Mouse (Mus musculus): ENCODE results near the gene AI661453. TPM values are rescaled to one million over a fixed set of nuclear protein-coding genes. Genes with fewer than 3 reads are reported as not detected.
A peak's percentile ranks its signal among the peaks of the same experiment; 100 is the strongest.

AI661453 gene
- polyA plus RNA-seq, 1 experiment from 2014 or later, result 2.8 TPM

DNA sequence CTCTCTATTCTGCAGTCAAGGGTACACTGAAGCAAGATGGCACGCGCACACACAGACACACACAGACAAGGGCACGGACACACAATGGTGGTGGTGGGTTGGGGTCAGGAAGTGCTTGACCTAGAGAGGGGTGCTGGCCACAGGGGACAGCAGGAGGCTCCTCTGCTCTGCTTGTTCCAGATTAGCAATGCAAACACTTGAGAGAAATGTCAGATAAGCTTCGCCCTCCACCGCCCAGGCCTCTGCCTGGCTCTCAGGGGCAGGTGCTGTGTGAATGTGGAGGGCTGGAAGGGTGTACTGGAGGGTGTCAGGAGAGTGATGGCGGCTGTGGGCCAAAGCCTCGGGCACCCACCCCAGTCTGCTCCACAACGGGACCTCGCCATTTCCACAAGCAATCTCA, 9.6 kb downstream of the AI661453 start:
- no peaks in the 10 kb centered on the region for H3K9me3 ChIP-seq (ENCODE audit: low read length)
- H3K4me2 ChIP-seq (replicated peaks; ENCODE audit: low read depth, low read length), result no peak overlapping the region
- H3K4me3 ChIP-seq (ENCODE audit: low read depth, low read length), result no peak overlapping the region
- no peaks in the 10 kb centered on the region for H3K27me3 ChIP-seq (replicated peaks; ENCODE audit: insufficient read depth, low read length)
- 46% methylated on average over 9 of the region's 9 CpGs for WGBS
- DNase-seq (ENCODE audit: low spot score) (peak; percentile 36), ATAC-seq (peak; percentile 40)
- no peak overlapping the region for H3K27ac ChIP-seq (ENCODE audit: low read length)
- H3K36me3 ChIP-seq (ENCODE audit: insufficient read depth, low read length), result no peaks in the 10 kb centered on the region
- TF ChIP-seq CTCF (IDR thresholded peaks at IDR 0.05) (no peak), EP300 (IDR thresholded peaks at IDR 0.05) (no peak)
- no peak overlapping the region for H3K9ac ChIP-seq (replicated peaks; ENCODE audit: low read depth)
- peaks cover 7% of the 10 kb centered on the region; the same call in 1 of the 2 replicates for H3K4me1 ChIP-seq (ENCODE audit: insufficient read depth, low read depth, low read length)

DNA sequence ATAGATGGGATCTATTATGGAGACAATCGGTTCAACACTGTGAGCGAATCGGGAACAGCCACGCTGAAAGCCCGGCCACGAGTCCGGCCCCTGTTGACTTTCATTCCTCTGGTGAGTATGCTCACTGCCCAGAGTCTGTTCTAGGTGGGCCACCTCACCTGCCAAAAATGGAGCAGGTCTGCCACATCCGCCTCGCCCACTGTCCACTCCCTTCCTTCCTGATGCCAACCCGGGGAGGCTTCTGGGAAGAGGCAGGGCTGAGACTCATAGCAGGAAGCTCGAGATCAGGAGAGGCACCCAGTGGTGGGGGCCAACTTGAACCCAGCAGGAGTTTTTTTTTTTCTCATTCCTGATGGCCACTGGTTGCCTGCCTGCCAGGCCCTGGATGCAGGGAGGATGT, 10.1 kb downstream of the AI661453 start:
- Histone ChIP-seq H3K9ac (replicated peaks; ENCODE audit: low read depth) (no peak overlapping the region), H3K4me3 (ENCODE audit: low read depth, low read length) (no peak overlapping the region), H3K36me3 (ENCODE audit: insufficient read depth, low read length) (no peaks in the 10 kb centered on the region), H3K9me3 (ENCODE audit: low read length) (no peaks in the 10 kb centered on the region), H3K4me2 (replicated peaks; ENCODE audit: low read depth, low read length) (no peak overlapping the region), H3K4me1 (ENCODE audit: insufficient read depth, low read depth, low read length) (peaks cover 7% of the 10 kb centered on the region; the same call in 1 of the 2 replicates), H3K27ac (ENCODE audit: low read length) (no peak overlapping the region), H3K27me3 (replicated peaks; ENCODE audit: insufficient read depth, low read length) (no peaks in the 10 kb centered on the region)
- TF ChIP-seq EP300 (IDR thresholded peaks at IDR 0.05) (no peak), CTCF (IDR thresholded peaks at IDR 0.05) (no peak)
- DNase-seq (ENCODE audit: low spot score) (peak; percentile 56), ATAC-seq (no peak)
- WGBS, result 63% methylated on average over 11 of the region's 11 CpGs

DNA sequence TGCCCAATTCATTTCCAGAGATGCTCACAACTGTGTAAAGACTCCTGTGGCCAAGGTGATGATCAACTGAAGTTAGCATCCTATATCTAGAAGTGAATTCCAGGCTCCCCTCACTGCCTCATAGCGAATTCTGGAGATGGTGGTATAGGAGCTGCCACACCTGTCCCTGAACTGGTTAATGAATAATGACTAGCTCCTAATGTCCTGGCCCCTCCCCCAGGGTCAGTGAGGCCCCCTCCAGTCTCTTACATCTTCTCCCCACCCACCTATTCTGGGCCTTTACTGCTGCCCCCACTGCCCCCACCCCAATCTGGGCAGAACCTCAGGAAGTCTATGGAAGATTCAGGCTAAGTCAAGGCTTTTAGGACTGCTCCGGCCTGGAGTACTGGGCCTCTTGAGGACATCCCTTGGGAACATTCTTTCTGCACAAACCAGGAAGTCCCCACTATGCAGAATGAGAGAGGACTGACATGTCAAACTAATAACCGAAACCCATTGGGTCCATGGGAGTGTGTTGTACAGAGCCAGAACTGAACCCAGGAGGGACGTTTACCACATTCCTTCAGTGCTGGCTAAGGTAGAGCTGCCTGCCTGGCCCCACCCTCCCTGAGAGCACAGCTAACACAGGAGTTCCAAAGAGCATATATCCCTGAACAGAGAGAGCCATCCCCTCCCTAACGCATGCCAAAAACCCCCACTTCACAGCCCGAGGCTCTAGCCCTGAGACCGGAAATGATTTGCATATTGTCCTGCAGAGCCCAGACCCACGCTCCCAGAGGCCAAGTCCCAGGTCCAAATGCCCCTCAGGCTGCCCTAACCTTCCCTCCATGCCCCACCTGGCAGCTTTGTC, 12.3 kb downstream of the AI661453 start:
- H3K36me3 ChIP-seq (ENCODE audit: insufficient read depth, low read length), result no peaks in the 10 kb centered on the region
- no peak overlapping the region for H3K4me2 ChIP-seq (replicated peaks; ENCODE audit: low read depth, low read length)
- H3K9me3 ChIP-seq (ENCODE audit: low read length), result no peaks in the 10 kb centered on the region
- peak; percentile 62 for DNase-seq (ENCODE audit: low spot score)
- H3K27ac ChIP-seq (ENCODE audit: low read length), result peak overlapping the region; percentile 47; the same call in 1 of the 2 replicates
- no peak overlapping the region for H3K4me3 ChIP-seq (ENCODE audit: low read depth, low read length)
- H3K27me3 ChIP-seq (replicated peaks; ENCODE audit: insufficient read depth, low read length), result no peaks in the 10 kb centered on the region
- H3K4me1 ChIP-seq (ENCODE audit: insufficient read depth, low read depth, low read length), result peaks cover 7% of the 10 kb centered on the region; the same call in 1 of the 2 replicates
- peak; percentile 40 for ATAC-seq
- no peak overlapping the region for H3K9ac ChIP-seq (replicated peaks; ENCODE audit: low read depth)
- no peak for TF ChIP-seq EP300 (IDR thresholded peaks at IDR 0.05)
- no peak for TF ChIP-seq CTCF (IDR thresholded peaks at IDR 0.05)
- WGBS, result 26% methylated on average over 8 of the region's 8 CpGs

- Histone ChIP-seq H3K9ac (replicated peaks; ENCODE audit: low read depth) (no peak overlapping the region), H3K27ac (ENCODE audit: low read length) (peak overlapping the region; percentile 47; the same call in 1 of the 2 replicates), H3K4me1 (ENCODE audit: insufficient read depth, low read depth, low read length) (peaks cover 7% of the 10 kb centered on the region; the same call in 1 of the 2 replicates), H3K9me3 (ENCODE audit: low read length) (no peaks in the 10 kb centered on the region), H3K4me2 (replicated peaks; ENCODE audit: low read depth, low read length) (no peak overlapping the region), H3K4me3 (ENCODE audit: low read depth, low read length) (no peak overlapping the region), H3K36me3 (ENCODE audit: insufficient read depth, low read length) (no peaks in the 10 kb centered on the region), H3K27me3 (replicated peaks; ENCODE audit: insufficient read depth, low read length) (no peaks in the 10 kb centered on the region)
- ATAC-seq (no peak), DNase-seq (ENCODE audit: low spot score) (no peak)
- WGBS, result 57% methylated on average over 5 of the region's 5 CpGs
- TF ChIP-seq CTCF (IDR thresholded peaks at IDR 0.05), result no peak
Observed at GRCm38 (mm10) chr17:47449432-47449831, 13.0 kb downstream of the AI661453 start.

GRCm38 (mm10) chr17:47450239-47450638, 13.8 kb downstream of the AI661453 start:
- Histone ChIP-seq H3K27me3 (replicated peaks; ENCODE audit: insufficient read depth, low read length) (no peaks in the 10 kb centered on the region), H3K4me1 (ENCODE audit: insufficient read depth, low read depth, low read length) (peaks cover 13% of the 10 kb centered on the region; the same call in 1 of the 2 replicates), H3K27ac (ENCODE audit: low read length) (no peak overlapping the region; the same call in 1 of the 2 replicates), H3K4me2 (replicated peaks; ENCODE audit: low read depth, low read length) (no peak overlapping the region), H3K4me3 (ENCODE audit: low read depth, low read length) (no peak overlapping the region), H3K9me3 (ENCODE audit: low read length) (no peaks in the 10 kb centered on the region), H3K9ac (replicated peaks; ENCODE audit: low read depth) (no peak overlapping the region), H3K36me3 (ENCODE audit: insufficient read depth, low read length) (no peaks in the 10 kb centered on the region)
- ATAC-seq, result peak; percentile 27
- WGBS, result 40% methylated on average over 7 of the region's 7 CpGs
- no peak for DNase-seq (ENCODE audit: low spot score)
- TF ChIP-seq EP300 (IDR thresholded peaks at IDR 0.05) (no peak), CTCF (IDR thresholded peaks at IDR 0.05) (0 out of 2 replicates have a peak, but pooled peaks have one; percentile 11)

DNA sequence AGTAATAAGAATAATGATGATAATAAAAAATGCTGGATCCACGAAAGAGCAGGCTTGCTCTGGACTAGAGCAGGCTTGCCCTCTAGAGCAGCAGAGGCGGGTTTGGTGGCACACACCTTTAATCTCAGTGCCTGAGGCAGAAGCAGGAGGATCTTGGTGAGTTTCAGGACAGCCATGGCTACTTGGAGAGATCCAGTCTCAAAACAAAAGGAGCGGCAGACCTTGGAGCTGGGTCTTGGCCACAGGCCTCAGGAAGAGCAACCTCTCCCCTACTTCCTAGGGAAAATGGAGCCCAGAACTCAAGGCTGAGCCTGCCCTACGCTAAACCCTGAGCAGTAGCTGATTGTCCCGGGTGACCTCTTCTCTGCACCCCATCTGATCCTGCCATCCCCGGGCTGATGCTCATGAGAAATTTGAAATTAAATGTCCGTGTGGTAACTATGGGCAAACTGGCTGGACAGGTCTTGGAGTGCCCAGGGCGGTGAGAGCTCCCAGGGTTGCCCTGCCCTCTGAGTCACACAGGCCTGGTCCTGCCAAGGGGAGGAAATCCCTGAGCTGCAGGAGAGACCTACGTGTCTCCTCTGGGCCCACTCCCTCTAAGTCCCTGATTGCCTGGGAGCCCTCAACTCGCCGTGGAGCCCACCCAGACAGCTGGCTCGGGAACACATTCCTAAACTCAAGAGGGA, 14.6 kb downstream of the AI661453 start:
- H3K4me3 ChIP-seq (ENCODE audit: low read depth, low read length), result no peak overlapping the region
- no peaks in the 10 kb centered on the region for H3K9me3 ChIP-seq (ENCODE audit: low read length)
- H3K27ac ChIP-seq (ENCODE audit: low read length), result peak overlapping the region; percentile 76
- H3K36me3 ChIP-seq (ENCODE audit: insufficient read depth, low read length), result no peaks in the 10 kb centered on the region
- H3K27me3 ChIP-seq (replicated peaks; ENCODE audit: insufficient read depth, low read length), result no peaks in the 10 kb centered on the region
- H3K9ac ChIP-seq (replicated peaks; ENCODE audit: low read depth), result no peak overlapping the region
- ATAC-seq (peak; percentile 92), DNase-seq (ENCODE audit: low spot score) (peak; percentile 90)
- WGBS, result 50% methylated on average over 12 of the region's 12 CpGs
- no peak overlapping the region for H3K4me2 ChIP-seq (replicated peaks; ENCODE audit: low read depth, low read length)
- peak; percentile 56 for TF ChIP-seq EP300 (IDR thresholded peaks at IDR 0.05)
- no peak for TF ChIP-seq CTCF (IDR thresholded peaks at IDR 0.05)
- H3K4me1 ChIP-seq (ENCODE audit: insufficient read depth, low read depth, low read length), result peaks cover 13% of the 10 kb centered on the region; the same call in 1 of the 2 replicates

Measured in lung, postnatal 0 days (tissue).